Mouse (Mus musculus) spleen, adult 2 months (tissue): ENCODE results near the gene Gfer. TPM values are rescaled to one million over a fixed set of nuclear protein-coding genes. Genes with fewer than 3 reads are reported as not detected.
A peak's percentile ranks its signal among the peaks of the same experiment; 100 is the strongest.
"Not testable (repeated sequence)": the region's sequence is repeated elsewhere in the genome, so short reads cannot be mapped to it uniquely, and the experiment has no call there.

Source experiments
- DNase-seq, 2 experiments: peaks; one replicate each; pipeline versions ENCODE4 v3.0.0 to v3.0.0-alpha.2; 2012 to 2021; ENCODE audit warnings: low spot score in 2 of 2, low read depth in 1 of 2
- H3K27ac ChIP-seq: fragments of 200-500 bp; 2 replicates; pipeline ENCODE4 v1.5.1; 2012; ENCODE audit warnings: low read length, inconsistent platforms; ENCODE audit not compliant: insufficient read depth
- H3K27me3 ChIP-seq: fragments of 200-500 bp; 2 replicates; pipeline ENCODE4 v1.6.1; 2012; ENCODE audit warnings: mild to moderate bottlenecking, moderate library complexity, low read length, inconsistent platforms; ENCODE audit not compliant: control insufficient read depth, insufficient read depth
- H3K36me3 ChIP-seq: fragments of 200-500 bp; 2 replicates; pipeline ENCODE4 v1.6.1; 2012; ENCODE audit warnings: mild to moderate bottlenecking, low read length, inconsistent platforms; ENCODE audit not compliant: control insufficient read depth, insufficient read depth
- H3K4me1 ChIP-seq: fragments of 200-500 bp; 2 replicates; pipeline ENCODE4 v1.6.1; 2011; ENCODE audit warnings: inconsistent platforms; ENCODE audit not compliant: control insufficient read depth, insufficient read depth, insufficient read length
- H3K4me3 ChIP-seq: fragments of 200-500 bp; 2 replicates; pipeline ENCODE4 v1.5.1; 2011; ENCODE audit warnings: mild to moderate bottlenecking, inconsistent platforms; ENCODE audit not compliant: insufficient read depth, insufficient read length; ENCODE audit errors: extremely low read depth
- CTCF ChIP-seq: fragments of 200-500 bp; IDR thresholded peaks from 2 replicates; pipeline ENCODE4 v1.5.1; 2011; ENCODE audit warnings: mild to moderate bottlenecking, inconsistent platforms; ENCODE audit not compliant: insufficient read depth, insufficient read length, insufficient replicate concordance; ENCODE audit errors: extremely low read depth
- POLR2A ChIP-seq: fragments of 200-500 bp; IDR thresholded peaks from 2 replicates; pipeline ENCODE4 v1.6.1; 2011; ENCODE audit warnings: low read depth, low read length, inconsistent platforms
- WGBS: fragments of 180-500 bp; shearing (Covaris S2); methylation state at CpG from one replicate; pipeline ENCODE4 v1.1.7; 2018; 5-methylcytosine and 5-hydroxymethylcytosine counted together
- polyA plus RNA-seq: library from polyadenylated mRNA; depleted of rRNA; stranded (reverse); fragments of >200 nt; gene quantifications from 2 replicates; pipeline ENCODE4 v1.2.3, GENCODE M21; 2012

Gene Gfer
- polyA plus RNA-seq, 1 experiment, result 13.8 TPM

- Histone ChIP-seq H3K4me3 (peak overlapping the region; percentile 98), H3K27me3 (no peaks in the 10 kb centered on the region), H3K27ac (peak overlapping the region; percentile 89; the same call in 1 of the 2 replicates), H3K36me3 (peaks cover 12% of the 10 kb centered on the region), H3K4me1 (peaks cover 7% of the 10 kb centered on the region)
- TF ChIP-seq CTCF, result no peak
- TF ChIP-seq POLR2A, result no peak
- WGBS, result 3% methylated on average over 12 of the region's 12 CpGs
- DNase-seq, result no peak
These were observed 27.3 kb upstream of the Gfer start for GRCm38 (mm10) chr17:24723122-24723880.

GRCm38 (mm10) chr17:24722220-24722924, 26.4 kb upstream of the Gfer start:
- WGBS, result 57% methylated on average over 13 of the region's 13 CpGs
- no peak overlapping the region for H3K27ac ChIP-seq

GRCm38 (mm10) chr17:24721383-24721955, 25.5 kb upstream of the Gfer start:
- H3K36me3 ChIP-seq, result peaks cover 12% of the 10 kb centered on the region
- not testable (repeated sequence) for H3K27me3 ChIP-seq, H3K27ac ChIP-seq, H3K4me3 ChIP-seq, DNase-seq, H3K4me1 ChIP-seq
- 60% methylated on average over 7 of the region's 7 CpGs for WGBS

More at GRCm38 (mm10) chr17:24722220-24722924, 26.4 kb upstream of the Gfer start:
- no peak for TF ChIP-seq POLR2A
- TF ChIP-seq CTCF, result no peak
- Histone ChIP-seq H3K27me3 (no peaks in the 10 kb centered on the region), H3K4me1 (peaks cover 7% of the 10 kb centered on the region), H3K4me3 (no peak overlapping the region), H3K36me3 (peaks cover 12% of the 10 kb centered on the region)
- DNase-seq, result no peak

- Histone ChIP-seq H3K4me3 (peak overlapping the region; percentile 66), H3K36me3 (peaks cover 14% of the 10 kb centered on the region)
- H3K27me3 ChIP-seq, DNase-seq, H3K4me1 ChIP-seq, H3K27ac ChIP-seq: not testable (repeated sequence)
- 2% methylated on average over 11 of the region's 11 CpGs for WGBS
These were observed 24.7 kb upstream of the Gfer start for GRCm38 (mm10) chr17:24720616-24721015.

GRCm38 (mm10) chr17:24719494-24720222, 23.7 kb upstream of the Gfer start:
- peaks cover 7% of the 10 kb centered on the region; the same call in 1 of the 2 replicates for H3K4me1 ChIP-seq
- peak overlapping the region; percentile 79 for H3K4me3 ChIP-seq
- peaks cover 14% of the 10 kb centered on the region for H3K36me3 ChIP-seq
- no peaks in the 10 kb centered on the region for H3K27me3 ChIP-seq
- TF ChIP-seq POLR2A, result peak; percentile 86
- TF ChIP-seq CTCF, result no peak
- DNase-seq, result peak; percentile 96 to 97
- WGBS, result under 1% methylated on average over 61 of the region's 61 CpGs
- H3K27ac ChIP-seq, result peak overlapping the region; percentile 76

- DNase-seq, H3K27me3 ChIP-seq, H3K4me1 ChIP-seq, H3K27ac ChIP-seq: not testable (repeated sequence)
- WGBS, result 68% methylated on average over 5 of the region's 5 CpGs
- Histone ChIP-seq H3K36me3 (peaks cover 14% of the 10 kb centered on the region), H3K4me3 (peak overlapping the region; percentile 79; the same call in 1 of the 2 replicates)
These were observed 23.0 kb upstream of the Gfer start for GRCm38 (mm10) chr17:24718938-24719337.
